Mouse (Mus musculus) midbrain, embryonic 14.5 days (tissue): ENCODE measurements at regions not wholly inside any gene's neighbourhood (a gene's known extent, or its start where the extent isn't known, plus 50 kb on each side); places are given as distances from the start of the nearest gene placed in this dataset.

Experiments
- ATAC-seq: fragments of 200-750 bp; cut with Nextera tagmentation; 2 replicates; pipeline ENCODE4 v1.8.0; 2017; ENCODE audit warnings: moderate number of reproducible peaks, moderate library complexity; ENCODE audit not compliant: low FRiP score, low TSS enrichment
- DNase-seq: peaks from one replicate; pipeline ENCODE4 v3.0.0-alpha.2; 2015
- H3K27ac ChIP-seq: fragments of 300-500 bp; sonication (generic); replicated peaks from 2 replicates; pipeline ENCODE4 v1.5.1; 2014; ENCODE audit warnings: mild to moderate bottlenecking, low read depth, low read length, moderate library complexity
- H3K27me3 ChIP-seq: fragments of 300-500 bp; sonication (generic); 2 replicates; pipeline ENCODE4 v1.6.1; 2014; ENCODE audit warnings: low read length, control low read depth, mixed read lengths; ENCODE audit not compliant: control insufficient read depth, insufficient read depth
- H3K36me3 ChIP-seq: fragments of 300-500 bp; sonication (generic); 2 replicates; pipeline ENCODE4 v1.6.1; 2014; ENCODE audit warnings: low read length, control low read depth; ENCODE audit not compliant: control insufficient read depth, insufficient read depth
- H3K4me1 ChIP-seq: fragments of 300-500 bp; sonication (generic); 2 replicates; pipeline ENCODE4 v1.6.1; 2014; ENCODE audit warnings: mild to moderate bottlenecking, antibody characterized with exemption, low read length, control low read depth; ENCODE audit not compliant: control insufficient read depth, insufficient read depth
- H3K4me2 ChIP-seq: fragments of 300-500 bp; sonication (generic); 2 replicates; pipeline ENCODE4 v1.6.1; 2014; ENCODE audit warnings: mild to moderate bottlenecking, low read length, moderate library complexity
- H3K4me3 ChIP-seq: fragments of 300-500 bp; sonication (generic); replicated peaks from 2 replicates; pipeline ENCODE4 v1.5.1; 2014; ENCODE audit warnings: low read depth, low read length
- H3K9ac ChIP-seq: fragments of 300-500 bp; sonication (generic); replicated peaks from 2 replicates; pipeline ENCODE4 v1.6.1; 2014; ENCODE audit warnings: mild to moderate bottlenecking, low read length, moderate library complexity
- H3K9me3 ChIP-seq: fragments of 300-500 bp; sonication (generic); 2 replicates; pipeline ENCODE4 v1.6.1; 2016; ENCODE audit warnings: low read length, control low read depth, mixed read lengths; ENCODE audit not compliant: control insufficient read depth
- WGBS: fragments of 180-500 bp; shearing (Covaris S2); extraction: QIAGEN DNeasy Blood & Tissue Kit; methylation state at CpG from one replicate; pipeline ENCODE4 v1.1.7; 2014; 5-methylcytosine and 5-hydroxymethylcytosine counted together

GRCm38 (mm10) chr9:72198976-72199375, 75.7 kb upstream of the Zfp280d start:
- 91% methylated on average over 5 of the region's 5 CpGs for WGBS
- Histone ChIP-seq H3K4me3 (no peak overlapping the region), H3K9ac (no peak overlapping the region), H3K36me3 (no peaks in the 10 kb centered on the region), H3K27me3 (no peaks in the 10 kb centered on the region), H3K9me3 (no peaks in the 10 kb centered on the region; the same call in 1 of the 2 replicates), H3K27ac (no peak overlapping the region), H3K4me1 (no peaks in the 10 kb centered on the region), H3K4me2 (no peak overlapping the region)
- ATAC-seq (no peak), DNase-seq (no peak)

- Histone ChIP-seq H3K27ac (no peak overlapping the region), H3K36me3 (no peaks in the 10 kb centered on the region), H3K4me2 (no peak overlapping the region), H3K9ac (no peak overlapping the region), H3K4me3 (no peak overlapping the region), H3K4me1 (no peaks in the 10 kb centered on the region), H3K27me3 (no peaks in the 10 kb centered on the region), H3K9me3 (no peaks in the 10 kb centered on the region; the same call in 1 of the 2 replicates)
- WGBS: 94% methylated on average over 2 of the region's 2 CpGs
- no peak for ATAC-seq
- DNase-seq: no peak
These were observed 70.2 kb upstream of the Zfp280d start for GRCm38 (mm10) chr9:72204357-72204905.

- ATAC-seq (no peak), DNase-seq (no peak)
- 85% methylated on average over 7 of the region's 7 CpGs for WGBS
- Histone ChIP-seq H3K9ac (no peak overlapping the region), H3K27ac (no peak overlapping the region), H3K4me3 (no peak overlapping the region), H3K9me3 (no peaks in the 10 kb centered on the region), H3K4me1 (no peaks in the 10 kb centered on the region), H3K4me2 (no peak overlapping the region), H3K27me3 (no peaks in the 10 kb centered on the region), H3K36me3 (no peaks in the 10 kb centered on the region)
These were observed 68.8 kb upstream of the Zfp280d start for GRCm38 (mm10) chr9:72205815-72206214.

- no peaks in the 10 kb centered on the region for H3K9me3 ChIP-seq
- H3K27ac ChIP-seq: no peak overlapping the region
- no peaks in the 10 kb centered on the region for H3K4me1 ChIP-seq
- WGBS: 83% methylated on average over 2 of the region's 2 CpGs
- no peak overlapping the region for H3K4me3 ChIP-seq
- no peaks in the 10 kb centered on the region for H3K27me3 ChIP-seq
- no peak for ATAC-seq
- no peaks in the 10 kb centered on the region for H3K36me3 ChIP-seq
- no peak overlapping the region for H3K9ac ChIP-seq
- DNase-seq: no peak
- H3K4me2 ChIP-seq: no peak overlapping the region
These were observed 67.7 kb upstream of the Zfp280d start for GRCm38 (mm10) chr9:72206911-72207310.

- Histone ChIP-seq H3K4me3 (no peak overlapping the region), H3K4me2 (no peak overlapping the region), H3K27me3 (no peaks in the 10 kb centered on the region), H3K27ac (no peak overlapping the region), H3K36me3 (no peaks in the 10 kb centered on the region), H3K9me3 (no peaks in the 10 kb centered on the region), H3K9ac (no peak overlapping the region), H3K4me1 (no peaks in the 10 kb centered on the region)
- DNase-seq (no peak), ATAC-seq (no peak)
- WGBS: 59% methylated on average over 7 of the region's 7 CpGs
These were observed 66.4 kb upstream of the Zfp280d start for GRCm38 (mm10) chr9:72208296-72208695.

GRCm38 (mm10) chr9:72217296-72218028, 57.2 kb upstream of the Zfp280d start:
- H3K4me3 ChIP-seq: no peak overlapping the region
- H3K27me3 ChIP-seq: no peaks in the 10 kb centered on the region
- DNase-seq: no peak
- no peaks in the 10 kb centered on the region for H3K9me3 ChIP-seq
- H3K27ac ChIP-seq: no peak overlapping the region
- ATAC-seq: no peak
- 68% methylated on average over 11 of the region's 11 CpGs for WGBS
- no peak overlapping the region for H3K4me2 ChIP-seq
- H3K36me3 ChIP-seq: no peaks in the 10 kb centered on the region
- peaks cover 6% of the 10 kb centered on the region; the same call in 1 of the 2 replicates for H3K4me1 ChIP-seq
- H3K9ac ChIP-seq: no peak overlapping the region

- H3K27ac ChIP-seq: no peak overlapping the region
- no peaks in the 10 kb centered on the region for H3K9me3 ChIP-seq
- no peak overlapping the region for H3K4me3 ChIP-seq
- DNase-seq (peak; percentile 54), ATAC-seq (no peak)
- no peak overlapping the region for H3K9ac ChIP-seq
- WGBS: 19% methylated on average over 7 of the region's 7 CpGs
- H3K4me1 ChIP-seq: peaks cover 6% of the 10 kb centered on the region; the same call in 1 of the 2 replicates
- H3K27me3 ChIP-seq: no peaks in the 10 kb centered on the region
- no peaks in the 10 kb centered on the region for H3K36me3 ChIP-seq
- H3K4me2 ChIP-seq: peak overlapping the region; percentile 8; the same call in 1 of the 2 replicates
These were observed 55.9 kb upstream of the Zfp280d start for GRCm38 (mm10) chr9:72218736-72219135.

GRCm38 (mm10) chr9:72219892-72220291, 54.8 kb upstream of the Zfp280d start:
- Histone ChIP-seq H3K4me3 (no peak overlapping the region), H3K4me1 (peaks cover 6% of the 10 kb centered on the region; the same call in 1 of the 2 replicates), H3K9me3 (no peaks in the 10 kb centered on the region), H3K27ac (no peak overlapping the region), H3K9ac (no peak overlapping the region), H3K4me2 (no peak overlapping the region), H3K27me3 (no peaks in the 10 kb centered on the region), H3K36me3 (no peaks in the 10 kb centered on the region)
- 87% methylated on average over 12 of the region's 12 CpGs for WGBS
- DNase-seq (no peak), ATAC-seq (no peak)

GRCm38 (mm10) chr9:72221333-72221732, 53.3 kb upstream of the Zfp280d start:
- Histone ChIP-seq H3K9ac (no peak overlapping the region), H3K27ac (no peak overlapping the region), H3K4me3 (no peak overlapping the region), H3K9me3 (no peaks in the 10 kb centered on the region), H3K4me1 (peaks cover 6% of the 10 kb centered on the region; the same call in 1 of the 2 replicates), H3K4me2 (no peak overlapping the region), H3K36me3 (no peaks in the 10 kb centered on the region), H3K27me3 (no peaks in the 10 kb centered on the region)
- WGBS: 86% methylated on average over 5 of the region's 5 CpGs
- DNase-seq: no peak
- no peak for ATAC-seq
